Mouse (Mus musculus) erythroblast, embryonic 14.5 days (primary cell): ENCODE data around the gene Bex3.

Experiments
- GATA1 ChIP-seq: IDR thresholded peaks from 2 replicates; pipeline ENCODE4 v1.6.1; 2012; ENCODE audit warnings: low read length, inconsistent platforms, mixed read lengths
- TAL1 ChIP-seq: IDR thresholded peaks from 3 replicates; pipeline ENCODE4 v1.6.1; 2012; ENCODE audit warnings: low read length, inconsistent platforms, mixed read lengths

GRCm38 (mm10) chrX:136227768-136228167, 42.3 kb upstream of the Bex3 start:
- TF ChIP-seq TAL1, result no peak
- no peak for TF ChIP-seq GATA1
